Mouse (Mus musculus): ENCODE measurements at regions not wholly inside any gene's neighbourhood (a gene's known extent, or its start where the extent isn't known, plus 50 kb on each side); places are given as distances from the start of the nearest gene placed in this dataset.

DNA sequence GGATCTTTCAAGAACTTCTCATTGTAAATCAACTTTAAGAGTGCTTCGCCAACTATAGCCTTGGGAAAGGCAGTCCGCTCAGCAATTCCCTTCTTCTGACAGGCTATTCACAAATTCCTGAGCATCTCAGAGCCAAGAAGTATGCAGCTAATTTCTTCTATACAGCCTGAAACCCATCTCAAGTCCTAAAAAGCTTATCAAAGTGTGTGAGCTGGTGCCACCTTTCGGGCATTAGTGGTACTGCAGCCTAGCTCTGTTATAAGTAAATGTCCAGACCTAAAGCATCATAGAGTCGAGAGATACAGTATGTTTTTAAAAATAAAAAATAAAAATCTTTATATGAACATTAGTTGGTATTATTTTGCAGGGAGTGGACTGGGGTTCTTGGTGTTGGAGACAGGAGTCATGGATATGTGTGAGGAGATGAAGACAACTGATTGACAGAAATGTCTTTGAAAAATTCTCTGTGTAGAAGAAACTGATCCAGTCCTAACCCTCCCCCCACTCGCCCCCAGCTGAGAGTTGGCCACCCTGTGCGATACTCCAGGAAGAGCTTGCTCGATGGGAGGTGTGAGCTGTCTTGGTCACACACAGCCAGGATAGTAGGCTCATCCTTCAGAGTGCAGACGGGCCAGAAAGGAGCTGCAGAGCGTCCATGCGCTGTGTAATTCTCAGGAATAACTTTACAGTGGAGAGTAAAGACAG lies 56.4 kb downstream of the Bod1 start:
- no peaks in the 10 kb centered on the region for H3K79me2 ChIP-seq (replicated peaks; ENCODE audit: control insufficient read depth, insufficient read depth, low read length)
- DNase-seq = peak; percentile 42 to 66
- H3K4me1 ChIP-seq (ENCODE audit: control insufficient read depth, insufficient read depth, low read length) = peaks cover 3% of the 10 kb centered on the region
- H3K36me3 ChIP-seq (ENCODE audit: control insufficient read depth, insufficient read depth, low read length) = no peaks in the 10 kb centered on the region
- TF ChIP-seq CTCF (IDR thresholded peaks at IDR 0.05) (peak; percentile 96), POLR2A (IDR thresholded peaks at IDR 0.05; ENCODE audit: insufficient read depth, low read depth, low read length) (no peak)
- 64% methylated on average over 10 of the region's 10 CpGs for WGBS
- H3K9ac ChIP-seq (ENCODE audit: low read depth, low read length) = no peak overlapping the region
- H3K27ac ChIP-seq = no peak overlapping the region
- H3K27me3 ChIP-seq (ENCODE audit: control insufficient read depth, insufficient read depth, low read length) = no peaks in the 10 kb centered on the region
- H3K4me3 ChIP-seq = no peak overlapping the region
- intact Hi-C loops (cut with DNase I) = no loop called here

DNA sequence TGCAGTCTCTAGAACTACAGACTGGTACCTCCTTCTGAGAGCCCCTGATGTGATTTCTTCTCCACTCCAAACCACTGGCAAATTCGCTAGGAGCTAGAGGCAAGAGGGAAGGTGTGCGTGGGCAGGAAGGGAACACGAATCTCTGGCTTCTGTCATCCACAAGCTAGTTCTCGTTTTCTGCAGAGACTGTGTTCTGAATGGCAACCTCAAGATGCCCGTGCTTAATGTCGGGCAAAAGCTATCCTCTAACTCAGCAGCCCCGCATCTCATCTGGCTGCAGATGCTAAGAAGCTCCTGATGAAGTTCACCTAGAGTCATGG lies 57.3 kb downstream of the Bod1 start:
- no peaks in the 10 kb centered on the region for H3K36me3 ChIP-seq (ENCODE audit: control insufficient read depth, insufficient read depth, low read length)
- H3K9ac ChIP-seq (ENCODE audit: low read depth, low read length) = no peak overlapping the region
- whole genome bisulfite sequencing = 81% methylated on average over 7 of the region's 7 CpGs
- no peak for DNase-seq
- no peaks in the 10 kb centered on the region for H3K27me3 ChIP-seq (ENCODE audit: control insufficient read depth, insufficient read depth, low read length)
- H3K4me1 ChIP-seq (ENCODE audit: control insufficient read depth, insufficient read depth, low read length) = peaks cover 3% of the 10 kb centered on the region
- intact Hi-C loops (cut with DNase I) = no loop called here
- no peak overlapping the region for H3K27ac ChIP-seq
- TF ChIP-seq POLR2A (IDR thresholded peaks at IDR 0.05; ENCODE audit: insufficient read depth, low read depth, low read length) (no peak), CTCF (IDR thresholded peaks at IDR 0.05) (no peak), EP300 (IDR thresholded peaks at IDR 0.05; ENCODE audit: insufficient read depth, low read depth, low read length) (no peak)
- no peak overlapping the region for H3K4me3 ChIP-seq
- no peaks in the 10 kb centered on the region for H3K79me2 ChIP-seq (replicated peaks; ENCODE audit: control insufficient read depth, insufficient read depth, low read length)

DNA sequence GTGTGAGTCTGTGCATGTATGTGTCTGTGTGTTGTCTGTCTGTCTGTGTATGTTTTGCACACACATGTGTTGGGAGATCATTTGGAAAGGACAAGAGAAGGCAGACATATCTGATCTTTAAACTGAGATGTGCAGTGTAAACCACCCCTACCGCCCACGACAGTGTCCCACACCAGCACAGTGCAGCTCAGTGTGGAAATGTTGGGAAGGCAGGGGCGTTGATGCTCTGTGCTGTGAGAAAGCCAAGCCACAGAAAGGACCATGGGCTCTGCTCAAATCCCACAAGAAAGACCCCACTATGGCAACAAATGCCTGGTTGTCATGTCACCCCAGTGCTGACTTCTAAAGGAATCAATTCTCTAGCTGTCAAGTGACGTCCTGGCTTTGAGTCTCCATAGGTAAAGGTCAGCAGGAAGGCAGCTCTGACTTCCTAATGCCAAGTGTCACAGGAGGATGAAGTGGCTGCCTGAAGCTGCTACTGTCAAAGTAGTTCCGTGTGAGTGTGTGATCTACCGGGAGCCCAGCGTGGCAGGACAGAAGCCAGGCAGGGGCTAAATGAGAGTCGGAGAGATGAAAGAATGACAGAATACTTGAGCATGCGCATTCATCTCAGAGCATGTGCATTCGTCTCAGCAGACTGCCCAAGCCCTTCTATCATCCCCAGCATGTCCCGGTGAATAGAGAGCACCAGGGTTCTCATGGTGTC lies 57.8 kb downstream of the Bod1 start:
- DNase-seq = no peak
- Histone ChIP-seq H3K27me3 (ENCODE audit: control insufficient read depth, insufficient read depth, low read length) (no peaks in the 10 kb centered on the region), H3K27ac (no peak overlapping the region), H3K79me2 (replicated peaks; ENCODE audit: control insufficient read depth, insufficient read depth, low read length) (no peaks in the 10 kb centered on the region), H3K9ac (ENCODE audit: low read depth, low read length) (no peak overlapping the region), H3K36me3 (ENCODE audit: control insufficient read depth, insufficient read depth, low read length) (no peaks in the 10 kb centered on the region), H3K4me1 (ENCODE audit: control insufficient read depth, insufficient read depth, low read length) (peaks cover 3% of the 10 kb centered on the region), H3K4me3 (no peak overlapping the region)
- WGBS = 65% methylated on average over 11 of the region's 11 CpGs
- intact Hi-C loops (cut with DNase I) = no loop called here
- TF ChIP-seq CTCF (IDR thresholded peaks at IDR 0.05) (no peak), EP300 (IDR thresholded peaks at IDR 0.05; ENCODE audit: insufficient read depth, low read depth, low read length) (no peak), POLR2A (IDR thresholded peaks at IDR 0.05; ENCODE audit: insufficient read depth, low read depth, low read length) (no peak)

DNA sequence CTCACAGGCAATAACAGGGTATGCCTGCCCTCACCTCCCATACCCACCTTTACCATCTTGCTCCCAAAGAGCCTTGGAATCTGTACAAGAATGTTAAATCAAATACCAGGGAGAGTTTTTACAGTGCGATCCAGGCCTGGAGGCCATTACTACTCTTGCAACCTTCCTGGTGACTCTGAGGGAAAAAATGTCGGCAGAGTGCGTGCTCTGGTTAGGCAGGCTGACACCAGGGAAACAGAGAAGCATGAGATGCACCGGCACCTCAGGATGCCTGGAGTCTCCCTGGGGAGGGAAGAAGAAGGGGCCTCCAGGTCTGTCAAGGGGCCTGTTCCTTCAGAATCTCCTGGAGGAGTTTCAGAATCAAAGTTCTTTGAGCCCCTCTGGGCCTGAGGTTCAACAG lies 63.2 kb downstream of the Bod1 start:
- Histone ChIP-seq H3K27ac (no peak overlapping the region), H3K36me3 (ENCODE audit: control insufficient read depth, insufficient read depth, low read length) (no peaks in the 10 kb centered on the region), H3K4me3 (no peak overlapping the region), H3K27me3 (ENCODE audit: control insufficient read depth, insufficient read depth, low read length) (no peaks in the 10 kb centered on the region), H3K79me2 (replicated peaks; ENCODE audit: control insufficient read depth, insufficient read depth, low read length) (no peaks in the 10 kb centered on the region), H3K4me1 (ENCODE audit: control insufficient read depth, insufficient read depth, low read length) (peaks cover 16% of the 10 kb centered on the region), H3K9ac (ENCODE audit: low read depth, low read length) (no peak overlapping the region)
- TF ChIP-seq CTCF (IDR thresholded peaks at IDR 0.05) (no peak), POLR2A (IDR thresholded peaks at IDR 0.05; ENCODE audit: insufficient read depth, low read depth, low read length) (no peak), EP300 (IDR thresholded peaks at IDR 0.05; ENCODE audit: insufficient read depth, low read depth, low read length) (no peak)
- DNase-seq = no peak
- 81% methylated on average over 4 of the region's 4 CpGs for WGBS
- intact Hi-C loops (cut with DNase I) = loop anchor here (5.0 kb wide), 1 partner anchor 146 kb away; no protein-coding TSS in a partner anchor

DNA sequence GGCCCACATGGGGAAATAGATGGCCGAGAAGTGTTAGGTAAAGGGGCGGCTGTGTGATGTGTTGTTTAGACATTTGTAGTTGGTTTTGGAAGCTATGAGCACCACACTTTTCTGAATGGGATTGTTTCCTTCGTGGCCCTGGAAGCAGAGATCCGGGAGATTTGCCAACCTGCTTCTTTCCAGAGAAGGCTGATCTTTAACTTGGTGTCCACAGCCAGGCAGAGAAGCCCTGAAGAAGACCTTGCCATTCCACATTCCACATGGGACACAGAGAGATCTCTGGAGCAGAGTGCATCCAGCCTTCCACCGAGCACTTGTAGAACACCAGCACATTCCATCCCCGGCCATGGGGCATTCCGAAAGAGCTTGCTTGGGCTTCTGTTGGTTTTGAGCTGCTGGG lies 70.2 kb downstream of the Bod1 start:
- peak overlapping the region; percentile 72 for H3K27ac ChIP-seq
- intact Hi-C loops (cut with DNase I) = loop anchor here (5.0 kb wide), 2 partner anchors 34 to 49 kb away; no protein-coding TSS in a partner anchor

DNA sequence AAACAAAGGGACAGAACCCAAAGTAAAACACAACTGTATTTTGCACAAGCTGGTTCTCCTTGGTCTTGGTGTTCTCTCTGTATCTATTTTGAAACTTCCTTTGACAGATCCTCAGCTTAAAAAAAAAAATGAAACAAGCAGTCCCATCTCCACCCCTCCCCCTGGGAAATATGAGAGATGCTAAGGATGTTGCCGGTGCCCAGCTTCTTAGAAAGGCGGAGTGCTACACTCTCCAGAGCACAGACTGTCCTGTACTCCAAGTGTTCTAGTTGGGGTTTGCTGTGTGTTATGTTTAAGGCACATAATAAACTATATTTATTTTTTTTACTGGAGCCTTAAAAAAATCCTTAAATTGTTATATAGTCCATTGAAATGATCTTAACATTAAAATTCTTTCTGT lies 78.1 kb downstream of the Bod1 start:
- Histone ChIP-seq H3K9ac (ENCODE audit: low read depth, low read length) (no peak overlapping the region), H3K79me2 (replicated peaks; ENCODE audit: control insufficient read depth, insufficient read depth, low read length) (no peaks in the 10 kb centered on the region), H3K27me3 (ENCODE audit: control insufficient read depth, insufficient read depth, low read length) (no peaks in the 10 kb centered on the region), H3K4me3 (no peak overlapping the region), H3K36me3 (ENCODE audit: control insufficient read depth, insufficient read depth, low read length) (no peaks in the 10 kb centered on the region), H3K27ac (no peak overlapping the region), H3K4me1 (ENCODE audit: control insufficient read depth, insufficient read depth, low read length) (peaks cover 1% of the 10 kb centered on the region; the same call in 1 of the 2 replicates)
- intact Hi-C loops (cut with DNase I) = no loop called here
- DNase-seq = no peak
- TF ChIP-seq EP300 (IDR thresholded peaks at IDR 0.05; ENCODE audit: insufficient read depth, low read depth, low read length) (no peak), CTCF (IDR thresholded peaks at IDR 0.05) (no peak), POLR2A (IDR thresholded peaks at IDR 0.05; ENCODE audit: insufficient read depth, low read depth, low read length) (no peak)
- WGBS = 80% methylated on average over 2 of the region's 2 CpGs

More for the DNA sequence above, 70.2 kb downstream of the Bod1 start:
- Histone ChIP-seq H3K9ac (ENCODE audit: low read depth, low read length) (no peak overlapping the region), H3K79me2 (replicated peaks; ENCODE audit: control insufficient read depth, insufficient read depth, low read length) (no peaks in the 10 kb centered on the region), H3K27me3 (ENCODE audit: control insufficient read depth, insufficient read depth, low read length) (no peaks in the 10 kb centered on the region), H3K36me3 (ENCODE audit: control insufficient read depth, insufficient read depth, low read length) (peaks cover 2% of the 10 kb centered on the region; the same call in 1 of the 2 replicates), H3K4me3 (no peak overlapping the region), H3K4me1 (ENCODE audit: control insufficient read depth, insufficient read depth, low read length) (peaks cover 13% of the 10 kb centered on the region)
- peak in 1 of 2 experiments; percentile 26 for DNase-seq
- TF ChIP-seq POLR2A (IDR thresholded peaks at IDR 0.05; ENCODE audit: insufficient read depth, low read depth, low read length) = no peak
- no peak for TF ChIP-seq EP300 (IDR thresholded peaks at IDR 0.05; ENCODE audit: insufficient read depth, low read depth, low read length)
- no peak for TF ChIP-seq CTCF (IDR thresholded peaks at IDR 0.05)
- 51% methylated on average over 7 of the region's 7 CpGs for WGBS
